Mouse (Mus musculus) brain, embryonic 18.5 days (tissue): ENCODE measurements around the gene Rptor.

Experiments used
- DNase-seq: peaks from one replicate; pipeline ENCODE4 v3.0.0-alpha.2; 2012; ENCODE audit warnings: low read depth, low spot score

Rptor gene

DNA sequence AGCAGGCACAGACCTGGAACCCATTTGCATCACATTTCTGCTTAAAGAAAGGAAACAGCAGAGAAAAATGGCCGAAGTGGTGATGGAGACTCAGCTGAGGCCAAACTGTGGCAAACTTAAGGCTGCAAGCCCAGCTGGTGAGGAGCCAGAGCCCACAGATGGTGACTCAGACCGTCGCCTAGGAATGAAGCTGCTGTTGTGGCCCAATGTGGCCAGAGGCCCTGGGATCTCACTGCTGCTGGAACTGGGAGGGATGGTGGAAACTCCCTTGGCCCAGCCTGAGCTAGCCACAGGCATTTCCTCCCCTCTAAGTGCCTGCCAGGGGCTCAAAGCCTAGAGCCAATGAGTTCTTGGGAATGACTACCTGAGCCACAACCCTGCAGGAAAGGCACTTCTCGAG lies 330.4 kb downstream of the Rptor start:
- DNase-seq, result no peak

- no peak for DNase-seq
Measured at GRCm38 (mm10) chr11:119933819-119934583, 331.3 kb downstream of the Rptor start.

GRCm38 (mm10) chr11:119934773-119935172 lies 332.1 kb downstream of the Rptor start:
- DNase-seq, result peak; percentile 47

DNA sequence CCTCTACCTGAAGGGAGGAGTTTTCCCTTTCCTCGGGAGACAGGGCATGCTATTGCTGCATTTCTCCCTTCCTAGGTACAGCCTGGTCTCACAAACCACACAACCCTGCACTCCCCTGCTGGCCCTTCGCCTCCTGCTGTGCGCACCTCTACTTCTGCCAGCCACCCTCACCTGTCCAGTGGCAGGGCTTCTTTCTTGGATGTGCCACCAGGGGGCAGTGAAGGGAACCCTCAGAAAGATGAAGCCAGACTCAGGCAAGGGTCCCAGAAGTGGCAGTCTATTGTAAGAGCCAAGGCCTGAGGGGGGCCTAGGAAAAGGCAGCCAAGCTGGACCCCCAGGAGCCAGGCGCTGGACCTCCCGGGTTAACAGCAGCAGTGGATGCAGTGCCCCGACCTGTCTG lies 332.8 kb downstream of the Rptor start:
- no peak for DNase-seq

DNA sequence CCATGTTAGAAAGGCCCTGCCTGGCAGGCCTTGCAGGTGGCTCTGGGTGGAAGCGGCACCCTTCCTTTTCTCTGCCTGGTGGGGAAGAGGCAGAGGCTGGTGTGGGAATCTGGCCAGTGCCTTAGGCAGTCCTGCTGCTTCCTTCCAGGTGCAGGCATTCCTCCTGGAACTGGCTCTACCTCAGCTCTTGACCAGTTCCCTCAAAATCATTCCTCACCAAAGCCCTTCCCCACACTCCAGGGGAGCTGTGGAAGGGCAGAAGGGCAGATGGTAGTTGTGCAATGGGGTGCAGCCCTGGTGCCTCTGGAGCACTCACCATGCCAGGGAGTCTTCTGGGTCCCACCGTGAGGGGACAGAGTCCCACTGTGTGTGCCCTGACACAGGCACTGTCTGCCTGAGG lies 333.8 kb downstream of the Rptor start:
- no peak for DNase-seq

- peak; percentile 66 for DNase-seq
Measured at GRCm38 (mm10) chr11:119937216-119937615, 334.5 kb downstream of the Rptor start.

DNA sequence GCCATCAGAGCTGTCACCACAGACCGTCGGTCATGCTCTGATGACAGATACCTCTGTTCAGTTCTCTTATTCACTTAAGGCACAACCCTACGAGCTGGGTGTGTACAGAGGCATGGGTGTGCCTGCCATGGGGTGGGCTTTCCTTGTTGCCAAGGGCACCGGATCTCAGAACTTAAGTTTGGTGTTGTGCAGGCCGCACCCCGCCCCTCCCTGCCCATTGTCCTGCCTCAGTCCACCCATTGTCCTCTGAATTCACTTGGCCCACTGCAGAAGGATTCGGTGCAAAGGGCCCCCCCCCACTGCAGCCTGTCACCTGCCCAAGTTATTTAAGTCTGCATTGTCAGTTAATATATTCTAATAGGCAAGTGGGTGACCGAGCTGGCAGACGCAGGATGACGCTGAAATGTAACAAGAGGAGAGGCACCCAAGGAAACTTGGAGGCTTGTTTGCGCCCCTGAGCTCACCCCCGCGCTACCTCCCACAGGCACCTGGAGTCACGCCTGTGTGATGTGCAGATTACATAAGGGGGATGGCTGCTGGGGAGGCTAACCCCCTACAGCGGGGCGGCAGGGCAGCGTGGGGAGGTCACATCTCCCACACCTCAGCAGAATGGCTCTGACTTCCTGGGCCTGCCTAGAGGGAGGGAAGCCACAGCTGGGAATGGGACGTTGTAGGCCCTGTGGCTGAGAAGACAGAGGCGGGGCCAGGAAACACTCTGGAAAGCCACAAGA lies 335.2 kb downstream of the Rptor start:
- no peak for DNase-seq

DNA sequence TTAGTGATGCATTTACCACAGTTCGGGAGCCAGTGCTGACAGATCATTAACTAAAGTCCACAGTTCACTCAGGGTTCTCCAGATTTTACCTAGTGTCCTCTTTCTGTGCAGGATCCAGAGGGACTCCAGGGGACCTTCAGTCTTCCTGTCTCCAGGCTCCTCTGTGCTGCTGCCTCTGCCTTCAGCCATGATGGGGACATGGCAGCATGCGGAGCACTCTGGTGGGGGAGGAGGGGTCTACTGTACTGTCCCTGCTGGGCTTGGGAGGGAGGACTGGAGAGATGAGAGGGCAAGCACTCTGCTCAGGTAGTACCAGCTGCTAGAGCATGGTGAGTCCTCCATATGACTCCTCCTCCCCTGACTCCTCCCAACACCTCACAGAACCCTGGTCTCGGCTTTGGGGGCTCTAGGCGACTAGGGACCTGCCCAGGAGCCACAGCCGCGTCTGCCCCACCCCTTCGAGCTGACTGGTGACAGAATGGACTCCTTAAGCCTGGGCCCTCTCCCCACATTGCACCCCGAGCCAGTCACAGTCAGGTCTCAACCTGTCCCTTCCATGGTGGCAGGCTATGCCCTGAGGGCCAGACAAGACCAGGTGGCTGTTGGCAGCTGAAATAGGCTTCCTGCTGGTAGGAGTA lies 336.5 kb downstream of the Rptor start:
- DNase-seq, result no peak

DNA sequence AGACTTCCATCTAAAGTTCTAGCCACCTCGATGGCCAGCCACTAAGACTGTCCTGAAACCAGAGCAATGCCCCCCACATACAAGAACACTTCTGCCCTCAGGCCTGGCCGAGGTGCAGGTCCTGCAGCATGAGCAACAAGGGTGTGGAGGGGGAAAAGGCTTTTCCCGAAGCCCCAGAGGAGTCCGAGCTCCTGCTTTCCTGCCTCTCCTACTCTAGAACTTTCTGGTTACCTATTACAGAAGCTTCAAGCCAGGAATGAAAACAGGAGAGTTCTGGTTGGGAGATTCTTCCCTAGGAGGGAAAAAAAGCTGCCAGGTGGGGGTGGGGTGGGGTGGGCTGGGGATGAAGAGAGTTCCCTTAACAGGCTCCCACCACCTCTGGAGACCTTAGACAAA lies 337.0 kb downstream of the Rptor start:
- DNase-seq, result no peak

- DNase-seq, result peak; percentile 64
Measured at GRCm38 (mm10) chr11:119940142-119940541, 337.4 kb downstream of the Rptor start.

- no peak for DNase-seq
Measured at GRCm38 (mm10) chr11:119941794-119942193, 339.1 kb downstream of the Rptor start.

- no peak for DNase-seq
Measured at GRCm38 (mm10) chr11:119942201-119942726, 339.6 kb downstream of the Rptor start.

DNA sequence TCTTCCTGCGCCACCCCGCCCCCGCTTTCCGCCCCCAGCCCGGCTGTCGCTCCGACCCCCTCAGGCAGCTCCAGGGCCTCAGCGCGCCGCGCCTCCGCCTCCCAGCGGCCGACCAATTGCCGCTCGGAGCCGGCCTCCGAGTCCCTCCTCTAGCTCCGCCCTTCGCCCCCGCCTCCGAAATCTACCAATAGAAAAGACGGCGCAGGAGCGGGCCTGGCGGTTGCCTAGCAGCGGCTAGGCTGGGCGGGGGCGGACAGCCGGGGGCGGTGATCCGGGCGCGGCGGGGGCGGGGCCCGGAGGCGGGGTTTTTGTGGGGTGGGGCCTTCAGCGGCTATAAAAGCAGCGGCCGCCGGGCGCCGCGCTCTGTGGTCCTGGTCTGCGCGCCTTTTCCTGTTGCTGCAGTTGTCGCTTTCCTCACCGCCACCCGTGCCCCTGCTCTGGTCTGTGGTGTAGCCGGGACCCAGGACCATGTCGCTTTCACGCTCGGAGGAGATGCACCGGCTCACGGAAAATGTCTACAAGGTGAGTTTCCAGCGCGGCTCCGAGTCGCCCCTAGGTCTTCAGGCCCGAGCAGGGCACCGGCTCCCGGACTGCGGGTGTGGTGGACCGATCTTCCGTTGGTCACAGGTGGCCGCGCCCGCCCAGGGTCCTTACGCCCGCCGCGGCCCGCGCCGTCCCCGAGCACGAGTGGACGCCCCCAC lies 340.2 kb downstream of the Rptor start, which contains the start of gene Baiap2:
Gene Baiap2, plus strand, starts transcription at position 37 of the 701 bp plus-strand sequence.
- DNase-seq, result peak; percentile 98

DNA sequence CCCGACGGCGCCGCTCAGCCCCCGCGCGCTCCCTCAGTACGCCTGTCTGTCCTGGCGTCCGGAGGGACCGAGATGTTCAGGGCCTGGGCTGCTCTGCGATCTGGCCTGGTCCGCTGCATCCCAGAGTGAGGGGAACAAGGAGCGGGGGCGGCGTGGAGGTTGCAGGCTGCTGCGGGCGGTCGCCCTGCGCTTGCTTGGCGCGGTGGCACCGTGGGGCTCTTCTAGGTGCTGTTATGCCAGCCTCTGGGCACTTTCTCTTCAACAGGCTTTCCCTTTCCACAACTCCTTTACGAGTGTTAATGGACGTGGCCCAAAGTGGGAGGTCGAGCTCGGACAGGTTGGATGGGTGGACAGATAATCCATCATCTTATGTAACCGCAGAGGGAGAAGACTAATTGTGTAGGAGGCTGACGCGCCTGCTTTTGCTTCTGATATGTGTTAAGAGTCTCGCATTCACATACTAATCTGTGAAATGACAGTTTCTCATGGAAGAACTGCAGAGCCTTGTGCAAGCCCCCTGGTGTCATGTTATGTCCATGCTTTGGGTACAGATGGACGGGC lies 340.8 kb downstream of the Rptor start:
- DNase-seq, result no peak

DNA sequence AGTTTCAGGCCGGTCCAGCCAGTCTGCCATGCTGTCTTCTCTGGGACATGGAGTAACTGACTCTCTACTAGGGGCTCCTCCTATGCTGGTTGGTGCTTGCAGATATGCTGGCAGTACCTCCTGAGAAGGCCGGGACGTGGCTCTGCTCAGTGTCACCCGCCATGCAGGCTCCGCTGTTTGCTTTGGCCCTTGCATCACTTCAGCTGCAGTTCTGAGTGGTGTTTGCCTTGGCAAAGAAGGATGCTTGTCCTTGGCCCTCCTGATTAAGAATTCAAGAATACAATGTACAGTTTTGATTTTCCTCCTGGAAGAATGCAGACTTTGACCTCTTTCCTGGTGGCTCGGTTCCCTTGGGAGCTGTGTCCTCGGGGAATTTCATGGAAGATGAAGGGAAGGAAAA lies 342.6 kb downstream of the Rptor start:
- no peak for DNase-seq

DNA sequence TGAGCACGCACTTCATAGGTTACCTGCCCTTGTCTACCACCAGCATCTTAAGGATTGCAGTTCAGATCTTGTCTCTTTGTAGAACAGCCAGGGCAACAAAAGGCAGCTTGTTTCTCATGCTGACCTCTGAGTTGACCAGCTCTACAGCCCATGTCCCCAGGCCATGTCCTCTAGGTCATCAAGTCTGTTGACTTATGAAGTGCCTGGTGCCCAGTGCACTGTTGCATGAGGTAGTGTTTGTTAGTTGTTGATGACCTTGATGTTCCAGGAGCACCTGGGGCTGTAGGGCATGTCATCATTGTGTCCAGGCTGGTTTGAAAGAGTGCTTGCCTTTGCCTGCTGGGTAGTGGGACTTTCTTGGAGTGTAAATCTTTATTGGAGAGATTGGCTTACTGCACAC lies 344.7 kb downstream of the Rptor start:
- DNase-seq, result no peak

GRCm38 (mm10) chr11:119947897-119948296 lies 345.2 kb downstream of the Rptor start:
- DNase-seq, result no peak

DNA sequence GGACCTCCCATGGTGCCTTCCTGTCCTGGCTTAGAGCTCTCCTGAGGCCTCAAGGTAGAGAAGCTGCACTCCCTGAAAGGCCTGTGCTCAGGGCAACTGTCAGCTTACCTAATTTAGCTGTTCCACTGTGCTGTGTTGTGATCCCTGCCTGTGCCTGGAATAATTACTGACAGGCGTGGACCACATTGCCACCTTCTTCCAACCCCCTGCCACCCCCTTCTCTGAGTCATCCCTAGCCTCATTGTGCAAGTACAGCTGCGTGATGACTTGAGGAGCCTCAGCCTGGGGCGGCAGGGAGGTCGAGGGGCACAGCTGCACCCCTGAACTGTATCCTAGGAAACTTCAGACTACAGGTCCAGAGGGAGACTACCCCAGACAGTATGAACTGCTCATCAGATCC lies 345.6 kb downstream of the Rptor start:
- DNase-seq, result no peak

DNA sequence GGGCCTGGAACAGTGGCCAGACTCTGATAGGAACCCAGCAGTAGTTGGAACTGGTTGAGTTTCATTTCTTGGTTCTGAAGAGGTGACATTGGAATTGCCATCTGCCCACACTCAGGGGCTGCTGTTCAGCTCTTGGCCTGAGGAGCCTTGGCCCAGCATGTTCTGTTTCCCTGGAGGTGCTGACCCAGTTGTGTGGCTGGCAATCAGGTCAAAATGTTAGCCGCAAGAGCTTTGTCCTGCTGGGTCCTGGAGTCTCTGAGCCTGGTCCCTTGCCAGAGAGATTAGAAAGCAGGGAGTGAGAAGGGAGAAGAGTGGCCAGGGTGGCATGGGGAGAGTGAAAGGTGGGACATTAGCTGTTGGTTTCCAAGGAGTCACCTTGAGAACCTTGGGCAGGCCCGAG lies 346.1 kb downstream of the Rptor start:
- DNase-seq, result no peak
